Mouse (Mus musculus) lung, adult 2 months (tissue): ENCODE data around the gene Atf7ip.

Experiments
- CTCF ChIP-seq: fragments of 200-500 bp; IDR thresholded peaks from 2 replicates; pipeline ENCODE4 v1.5.1; 2011; ENCODE audit warnings: mild to moderate bottlenecking, low read length, control low read depth; ENCODE audit not compliant: insufficient read depth
- POLR2A ChIP-seq: fragments of 200-500 bp; IDR thresholded peaks from 2 replicates; pipeline ENCODE4 v1.6.1; 2011; ENCODE audit warnings: low read depth, mild to moderate bottlenecking, control low read depth, low read length, borderline replicate concordance; ENCODE audit errors: extremely low read depth

DNA sequence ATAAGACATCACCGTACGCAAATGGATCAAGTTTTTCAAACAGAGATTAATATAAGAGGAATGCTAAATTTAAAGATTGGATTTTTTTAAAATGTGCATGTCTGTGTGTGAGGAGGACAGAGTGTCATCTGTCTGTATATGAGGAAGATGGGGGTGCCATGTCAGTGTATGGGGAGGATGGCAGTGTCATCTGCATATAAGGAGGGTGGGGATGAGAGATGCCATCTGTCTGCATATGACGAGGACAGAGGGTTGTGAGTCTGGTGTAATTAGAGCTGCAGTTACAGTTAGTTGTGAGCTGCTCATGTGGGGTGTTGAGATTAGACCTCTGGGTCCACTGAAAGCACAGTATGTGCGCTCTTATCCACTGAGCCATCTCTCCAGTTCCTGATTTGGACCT, 84.8 kb downstream of the Atf7ip start:
- TF ChIP-seq CTCF (no peak), POLR2A (no peak)
